Mouse (Mus musculus) stomach, postnatal 0 days (tissue): Measurements from ENCODE around the gene F13b. TPM values are rescaled to one million over a fixed set of nuclear protein-coding genes. Genes with fewer than 3 reads are reported as not detected.

Experiments used
- ATAC-seq: fragments of 200-750 bp; cut with Nextera tagmentation; 2 replicates; pipeline ENCODE4 v1.8.0; 2017; ENCODE audit not compliant: low FRiP score, low TSS enrichment
- DNase-seq: peaks from one replicate; pipeline ENCODE4 v3.0.0-alpha.2; 2016; ENCODE audit warnings: low spot score
- H3K27ac ChIP-seq: fragments of 300-500 bp; sonication (generic); replicated peaks from 2 replicates; pipeline ENCODE4 v1.5.1; 2014; ENCODE audit warnings: mild to moderate bottlenecking, control low read depth
- H3K27me3 ChIP-seq: fragments of 300-500 bp; sonication (generic); 2 replicates; pipeline ENCODE4 v1.6.1; 2014; ENCODE audit warnings: low read length; ENCODE audit not compliant: control insufficient read depth, insufficient read depth
- H3K36me3 ChIP-seq: fragments of 300-500 bp; sonication (generic); 2 replicates; pipeline ENCODE4 v1.6.1; 2014; ENCODE audit warnings: low read length, mixed read lengths; ENCODE audit not compliant: control insufficient read depth, insufficient read depth
- H3K4me1 ChIP-seq: fragments of 300-500 bp; sonication (generic); replicated peaks from 2 replicates; pipeline ENCODE4 v1.6.1; 2014; ENCODE audit warnings: antibody characterized with exemption; ENCODE audit not compliant: control insufficient read depth, insufficient read depth
- H3K4me2 ChIP-seq: fragments of 300-500 bp; sonication (generic); replicated peaks from 2 replicates; pipeline ENCODE4 v1.6.1; 2014; ENCODE audit warnings: low read depth, mild to moderate bottlenecking, control low read depth, moderate library complexity
- H3K4me3 ChIP-seq: fragments of 300-500 bp; sonication (generic); 2 replicates; pipeline ENCODE4 v1.5.1; 2014; ENCODE audit warnings: low read depth, low read length, control low read depth
- H3K9ac ChIP-seq: fragments of 300-500 bp; sonication (generic); 2 replicates; pipeline ENCODE4 v1.6.1; 2014; ENCODE audit warnings: mild to moderate bottlenecking, low read length, control low read depth, mixed read lengths
- H3K9me3 ChIP-seq: fragments of 300-500 bp; sonication (generic); 2 replicates; pipeline ENCODE4 v1.6.1; 2016; ENCODE audit warnings: low read length; ENCODE audit not compliant: control insufficient read depth
- CTCF ChIP-seq: IDR thresholded peaks from 2 replicates; pipeline ENCODE4 v1.5.1; 2016; ENCODE audit warnings: antibody characterized with exemption, low read depth, mild to moderate bottlenecking, moderate library complexity
- EP300 ChIP-seq: optimal IDR thresholded peaks from 2 replicates; pipeline ENCODE3; 2016; ENCODE audit warnings: antibody characterized with exemption
- WGBS: fragments of 180-500 bp; shearing (Covaris S2); extraction: QIAGEN DNeasy Blood & Tissue Kit; methylation state at CpG from one replicate; pipeline ENCODE4 v1.1.7; 2014; 5-methylcytosine and 5-hydroxymethylcytosine counted together
- polyA plus RNA-seq: library from polyadenylated mRNA; unstranded; fragments of >200 nt; fragmentation: Nextera tagmentation; extraction: Ambion mirVana; gene quantifications from 2 replicates; pipeline ENCODE4 v1.2.1, GENCODE M21; 2015

F13b gene
- polyA plus RNA-seq, 1 experiment from 2014 or later, result 0.08 TPM

DNA sequence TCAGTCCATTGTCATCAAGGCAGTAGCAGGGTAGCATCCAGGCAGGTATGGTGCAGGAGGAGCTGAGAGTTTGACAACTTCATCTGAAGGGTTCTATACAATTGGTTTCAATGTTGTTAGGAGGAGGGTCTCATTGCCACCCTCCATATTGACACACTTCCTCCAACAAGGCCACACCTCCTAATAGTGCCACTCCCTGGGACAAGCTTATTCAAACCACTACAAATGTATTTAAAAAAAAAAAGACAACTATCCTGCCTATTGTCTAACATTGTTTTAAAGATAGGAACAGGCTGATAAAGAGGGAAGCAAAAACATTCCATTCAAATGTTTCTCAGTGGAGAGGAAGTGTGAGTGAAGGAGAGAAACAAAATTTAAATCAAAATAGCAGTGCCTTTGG lies 1.8 kb upstream of the F13b start:
- no peak overlapping the region for H3K27ac ChIP-seq
- no peak for TF ChIP-seq EP300
- TF ChIP-seq CTCF, result no peak
- no peaks in the 10 kb centered on the region for H3K9me3 ChIP-seq
- no peaks in the 10 kb centered on the region for H3K4me1 ChIP-seq
- DNase-seq (no peak), ATAC-seq (no peak)
- no peak overlapping the region for H3K4me3 ChIP-seq
- H3K27me3 ChIP-seq, result no peaks in the 10 kb centered on the region
- no peak overlapping the region for H3K9ac ChIP-seq
- no peaks in the 10 kb centered on the region for H3K36me3 ChIP-seq
- H3K4me2 ChIP-seq, result no peak overlapping the region

DNA sequence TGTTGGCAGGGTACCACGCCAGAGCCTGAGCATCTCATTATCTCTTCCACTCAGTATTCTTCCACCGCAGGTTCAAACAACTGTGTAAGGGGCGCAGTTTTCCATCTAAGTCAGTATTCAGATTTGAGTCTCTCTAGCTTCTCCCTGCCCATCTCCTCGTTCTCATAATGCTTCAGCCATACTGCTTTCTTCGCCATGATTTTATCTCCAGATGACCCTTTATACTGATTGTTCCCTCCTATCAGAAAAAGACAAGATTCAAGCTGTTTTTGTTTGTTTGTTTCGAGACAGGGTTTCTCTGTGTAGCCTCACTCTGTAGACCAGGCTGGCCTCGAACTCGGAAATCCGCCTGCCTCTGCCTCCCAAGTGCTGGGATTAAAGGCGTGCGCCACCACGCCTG lies 13.1 kb downstream of the F13b start:
- no peak for DNase-seq
- Histone ChIP-seq H3K4me3 (no peak overlapping the region), H3K36me3 (no peaks in the 10 kb centered on the region), H3K9ac (no peak overlapping the region), H3K4me2 (no peak overlapping the region), H3K4me1 (no peaks in the 10 kb centered on the region), H3K27ac (no peak overlapping the region), H3K27me3 (no peaks in the 10 kb centered on the region), H3K9me3 (no peaks in the 10 kb centered on the region)
- TF ChIP-seq EP300 (no peak), CTCF (no peak)
- WGBS, result 84% methylated on average over 12 of the region's 12 CpGs
- ATAC-seq, result no peak

DNA sequence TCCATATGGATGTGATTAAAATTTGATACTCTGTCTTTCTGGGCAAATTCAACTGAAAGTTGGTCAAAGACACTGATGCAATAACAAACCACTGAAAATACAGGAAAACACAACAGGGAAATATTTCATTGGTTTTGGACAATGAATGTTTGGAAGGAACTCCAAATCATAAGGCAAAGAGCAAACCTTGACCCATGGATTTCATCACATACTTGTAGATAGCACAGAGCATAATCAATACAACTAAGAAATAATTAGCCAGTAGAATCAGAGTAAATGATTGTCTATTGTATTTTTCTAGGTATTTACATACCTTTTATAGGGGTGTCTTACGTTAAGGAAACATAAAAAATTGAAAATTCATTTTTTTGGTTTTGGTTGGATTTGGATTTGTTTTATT lies 47.0 kb downstream of the F13b start:
- Histone ChIP-seq H3K4me1 (no peaks in the 10 kb centered on the region), H3K9ac (no peak overlapping the region), H3K4me3 (no peak overlapping the region), H3K36me3 (no peaks in the 10 kb centered on the region), H3K4me2 (no peak overlapping the region), H3K9me3 (no peaks in the 10 kb centered on the region), H3K27ac (no peak overlapping the region), H3K27me3 (no peaks in the 10 kb centered on the region)
- ATAC-seq (no peak), DNase-seq (no peak)
- 78% methylated on average over 1 of the region's 1 CpGs for WGBS
- TF ChIP-seq EP300, result no peak
- TF ChIP-seq CTCF, result no peak

DNA sequence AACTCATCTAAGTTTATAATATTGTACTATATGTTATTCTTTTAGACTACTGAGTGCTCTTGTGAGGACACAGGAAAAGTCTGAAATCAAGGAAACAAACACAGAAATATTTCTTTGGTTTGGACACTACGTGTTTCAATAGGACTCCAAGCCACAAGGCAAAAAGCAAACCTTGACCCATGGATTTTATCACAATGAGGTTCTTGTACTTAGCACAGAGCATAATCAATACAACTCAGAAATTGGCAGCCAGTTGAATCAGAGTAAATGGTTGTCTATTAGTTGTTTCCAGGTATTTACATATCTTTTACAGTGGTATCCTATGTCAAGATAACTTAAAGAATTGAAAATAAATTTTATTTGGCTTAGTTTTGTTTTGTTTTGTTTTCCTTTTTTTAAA lies 49.8 kb downstream of the F13b start:
- Histone ChIP-seq H3K9me3 (no peaks in the 10 kb centered on the region), H3K36me3 (no peaks in the 10 kb centered on the region), H3K4me2 (no peak overlapping the region), H3K4me3 (no peak overlapping the region), H3K4me1 (no peaks in the 10 kb centered on the region), H3K27ac (no peak overlapping the region), H3K27me3 (no peaks in the 10 kb centered on the region), H3K9ac (no peak overlapping the region)
- TF ChIP-seq CTCF (no peak), EP300 (no peak)
- ATAC-seq (no peak), DNase-seq (no peak)
- WGBS, result 70% methylated on average over 1 of the region's 1 CpGs

DNA sequence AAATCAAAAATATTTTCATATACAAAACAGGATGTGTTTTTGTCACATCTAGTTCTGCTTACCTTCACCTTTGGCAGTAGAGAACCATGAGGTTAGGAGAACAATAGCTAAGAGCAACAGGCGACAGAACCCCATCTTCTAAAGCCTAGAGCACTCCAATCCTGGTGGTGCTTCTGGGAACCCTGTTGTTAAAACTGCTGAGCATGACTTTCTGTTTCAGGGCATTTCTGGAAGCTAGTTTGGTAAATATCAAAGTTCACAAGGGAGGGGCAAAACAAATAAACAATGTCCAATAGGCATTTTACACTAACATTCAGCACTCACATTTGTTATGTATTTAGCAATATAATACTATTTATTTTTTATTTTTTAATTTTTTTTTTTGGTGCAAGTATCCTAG lies 58.5 kb downstream of the F13b start, which contains the start of gene Cfhr1:
Gene Cfhr1 (minus strand): TSS at position 249 of the 400 bp plus-strand sequence.
- no peak within 1 kb of the TSS for H3K4me2 ChIP-seq
- DNase-seq (no peak), ATAC-seq (no peak)
- H3K4me1 ChIP-seq, result no peaks in the 10 kb centered on the region
- TF ChIP-seq CTCF, result no peak
- no peak for TF ChIP-seq EP300
- no peaks in the 10 kb centered on the region for H3K27me3 ChIP-seq
- no peak within 1 kb of the TSS for H3K4me3 ChIP-seq
- no peak within 1 kb of the TSS for H3K27ac ChIP-seq
- no peaks in the 10 kb centered on the region for H3K9me3 ChIP-seq
- H3K36me3 ChIP-seq, result no peaks in the 10 kb centered on the region
- 62% methylated on average over 1 of the region's 1 CpGs for WGBS
- no peak within 1 kb of the TSS for H3K9ac ChIP-seq

Other genes starting within 250 kb of the F13b start
- gene Crb1, start 124.6 kb upstream of the F13b start, polyA plus RNA-seq, result 0.04 and 0.10 TPM in 2 replicates
- gene Zbtb41, start 79.4 kb upstream of the F13b start, polyA plus RNA-seq, result 3.6 TPM in 2 replicates
- gene Aspm, start 46.9 kb upstream of the F13b start, polyA plus RNA-seq, result 2.2 and 3.3 TPM in 2 replicates
- gene Cfhr1, start 58.6 kb downstream of the F13b start, polyA plus RNA-seq, result 0.08 TPM in 1 of 2 replicates, not detected in the other